Mouse (Mus musculus): ENCODE measurements around the gene Aunip. TPM values are rescaled to one million over a fixed set of nuclear protein-coding genes. Genes with fewer than 3 reads are reported as not detected.

Gene Aunip
- polyA plus RNA-seq, 1 experiment from 2014 or later: 7.0 TPM

- Histone ChIP-seq H3K9ac (replicated peaks; ENCODE audit: low read length) (no peak overlapping the region), H3K4me1 (ENCODE audit: control insufficient read depth, insufficient read depth, low read length) (no peaks in the 10 kb centered on the region), H3K4me3 (ENCODE audit: low read depth, low read length) (no peak overlapping the region), H3K27ac (replicated peaks; ENCODE audit: low read depth, low read length) (no peak overlapping the region), H3K9me3 (replicated peaks; ENCODE audit: control insufficient read depth, low read length) (no peaks in the 10 kb centered on the region), H3K36me3 (replicated peaks; ENCODE audit: control insufficient read depth, insufficient read depth, low read depth, low read length) (no peaks in the 10 kb centered on the region; the same call in 1 of the 2 replicates), H3K4me2 (ENCODE audit: low read depth, low read length) (no peak overlapping the region), H3K27me3 (ENCODE audit: control insufficient read depth, insufficient read depth, low read length) (no peaks in the 10 kb centered on the region)
- DNase-seq (ENCODE audit: low spot score): no peak
- WGBS: 88% methylated on average over 4 of the region's 4 CpGs
- no peak for ATAC-seq (replicated peaks; ENCODE audit: insufficient number of reproducible peaks, low FRiP score, low TSS enrichment, low read depth)
Observed at GRCm38 (mm10) chr4:134523447-134523846, 12.6 kb downstream of the Aunip start.

- DNase-seq (ENCODE audit: low spot score) (no peak), ATAC-seq (replicated peaks; ENCODE audit: insufficient number of reproducible peaks, low FRiP score, low TSS enrichment, low read depth) (no peak)
- peaks cover 2% of the 10 kb centered on the region for H3K36me3 ChIP-seq (replicated peaks; ENCODE audit: control insufficient read depth, insufficient read depth, low read depth, low read length)
- H3K9ac ChIP-seq (replicated peaks; ENCODE audit: low read length): no peak overlapping the region
- H3K4me3 ChIP-seq (ENCODE audit: low read depth, low read length): no peak overlapping the region
- no peaks in the 10 kb centered on the region for H3K9me3 ChIP-seq (replicated peaks; ENCODE audit: control insufficient read depth, low read length)
- no peak overlapping the region for H3K4me2 ChIP-seq (ENCODE audit: low read depth, low read length)
- no peaks in the 10 kb centered on the region for H3K27me3 ChIP-seq (ENCODE audit: control insufficient read depth, insufficient read depth, low read length)
- H3K4me1 ChIP-seq (ENCODE audit: control insufficient read depth, insufficient read depth, low read length): no peaks in the 10 kb centered on the region
- no peak overlapping the region for H3K27ac ChIP-seq (replicated peaks; ENCODE audit: low read depth, low read length)
- 78% methylated on average over 5 of the region's 5 CpGs for WGBS
Observed at GRCm38 (mm10) chr4:134525806-134526205, 15.0 kb downstream of the Aunip start.

- Histone ChIP-seq H3K27ac (replicated peaks; ENCODE audit: low read depth, low read length) (no peak overlapping the region), H3K27me3 (ENCODE audit: control insufficient read depth, insufficient read depth, low read length) (no peaks in the 10 kb centered on the region), H3K9ac (replicated peaks; ENCODE audit: low read length) (no peak overlapping the region), H3K9me3 (replicated peaks; ENCODE audit: control insufficient read depth, low read length) (no peaks in the 10 kb centered on the region), H3K4me2 (ENCODE audit: low read depth, low read length) (no peak overlapping the region), H3K4me3 (ENCODE audit: low read depth, low read length) (no peak overlapping the region), H3K4me1 (ENCODE audit: control insufficient read depth, insufficient read depth, low read length) (no peaks in the 10 kb centered on the region), H3K36me3 (replicated peaks; ENCODE audit: control insufficient read depth, insufficient read depth, low read depth, low read length) (peaks cover 2% of the 10 kb centered on the region)
- no peak for ATAC-seq (replicated peaks; ENCODE audit: insufficient number of reproducible peaks, low FRiP score, low TSS enrichment, low read depth)
- WGBS: 76% methylated on average over 5 of the region's 5 CpGs
- no peak for DNase-seq (ENCODE audit: low spot score)
Observed at GRCm38 (mm10) chr4:134526220-134526619, 15.4 kb downstream of the Aunip start.

DNA sequence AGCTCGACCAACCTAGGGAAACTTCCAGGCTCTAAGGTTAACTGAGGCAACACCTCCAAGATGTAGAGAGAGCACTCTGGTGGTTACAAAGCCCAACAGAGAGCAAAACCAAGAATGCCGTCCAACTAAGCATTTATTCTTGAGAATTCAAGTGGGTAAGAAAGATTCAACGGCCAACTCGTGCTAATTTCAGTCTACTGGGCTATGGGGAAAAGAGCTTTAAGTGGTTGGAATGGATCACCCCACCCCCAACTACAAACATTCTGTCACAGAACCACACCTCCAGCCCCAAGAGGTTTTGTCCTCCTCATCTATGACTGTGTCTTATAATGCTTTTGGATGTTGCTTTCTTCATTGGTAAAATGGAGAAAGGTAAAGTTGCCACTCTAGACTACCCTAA lies 22.1 kb downstream of the Aunip start:
- H3K9ac ChIP-seq (replicated peaks; ENCODE audit: low read length): no peak overlapping the region

DNA sequence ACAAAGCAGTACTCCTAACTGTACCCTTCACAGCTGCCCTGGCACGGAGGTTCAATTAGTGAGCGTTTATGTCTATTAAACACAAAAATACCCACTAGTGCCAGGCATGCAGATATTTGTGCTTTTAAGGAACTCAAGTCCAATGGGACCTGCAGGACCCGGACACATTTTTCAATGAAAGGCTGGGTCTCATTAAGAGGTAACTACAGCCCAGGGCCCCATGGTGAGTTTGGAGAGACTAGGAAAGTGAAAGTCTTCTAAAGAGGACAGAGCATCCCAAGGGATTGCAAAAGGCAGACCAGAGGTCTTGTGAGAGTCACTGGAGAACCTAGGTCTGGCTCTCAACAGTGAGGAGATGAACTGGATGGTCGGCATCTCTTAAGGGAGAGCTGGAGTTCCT lies 22.6 kb downstream of the Aunip start:
- peaks cover 2% of the 10 kb centered on the region; the same call in 1 of the 2 replicates for H3K36me3 ChIP-seq (replicated peaks; ENCODE audit: control insufficient read depth, insufficient read depth, low read depth, low read length)
- ATAC-seq (replicated peaks; ENCODE audit: insufficient number of reproducible peaks, low FRiP score, low TSS enrichment, low read depth) (no peak), DNase-seq (ENCODE audit: low spot score) (no peak)
- no peak overlapping the region for H3K27ac ChIP-seq (replicated peaks; ENCODE audit: low read depth, low read length)
- peaks cover 3% of the 10 kb centered on the region; the same call in 1 of the 2 replicates for H3K4me1 ChIP-seq (ENCODE audit: control insufficient read depth, insufficient read depth, low read length)
- 0 out of 2 replicates have a peak overlapping the region, but pooled peaks have one; percentile 95 for H3K4me3 ChIP-seq (ENCODE audit: low read depth, low read length)
- 83% methylated on average over 4 of the region's 4 CpGs for WGBS
- H3K9ac ChIP-seq (replicated peaks; ENCODE audit: low read length): peak overlapping the region; percentile 74
- no peaks in the 10 kb centered on the region for H3K27me3 ChIP-seq (ENCODE audit: control insufficient read depth, insufficient read depth, low read length)
- no peak overlapping the region for H3K4me2 ChIP-seq (ENCODE audit: low read depth, low read length)
- H3K9me3 ChIP-seq (replicated peaks; ENCODE audit: control insufficient read depth, low read length): no peaks in the 10 kb centered on the region

More for the DNA sequence above, 22.1 kb downstream of the Aunip start:
- peaks cover 3% of the 10 kb centered on the region; the same call in 1 of the 2 replicates for H3K4me1 ChIP-seq (ENCODE audit: control insufficient read depth, insufficient read depth, low read length)
- peaks cover 2% of the 10 kb centered on the region; the same call in 1 of the 2 replicates for H3K36me3 ChIP-seq (replicated peaks; ENCODE audit: control insufficient read depth, insufficient read depth, low read depth, low read length)
- no peak overlapping the region for H3K4me3 ChIP-seq (ENCODE audit: low read depth, low read length)
- DNase-seq (ENCODE audit: low spot score) (no peak), ATAC-seq (replicated peaks; ENCODE audit: insufficient number of reproducible peaks, low FRiP score, low TSS enrichment, low read depth) (no peak)
- no peaks in the 10 kb centered on the region for H3K9me3 ChIP-seq (replicated peaks; ENCODE audit: control insufficient read depth, low read length)
- no peak overlapping the region for H3K4me2 ChIP-seq (ENCODE audit: low read depth, low read length)
- 90% methylated on average over 4 of the region's 4 CpGs for WGBS
- H3K27me3 ChIP-seq (ENCODE audit: control insufficient read depth, insufficient read depth, low read length): no peaks in the 10 kb centered on the region
- H3K27ac ChIP-seq (replicated peaks; ENCODE audit: low read depth, low read length): no peak overlapping the region

- Histone ChIP-seq H3K27me3 (ENCODE audit: control insufficient read depth, insufficient read depth, low read length) (no peaks in the 10 kb centered on the region), H3K9ac (replicated peaks; ENCODE audit: low read length) (peak overlapping the region; percentile 74), H3K36me3 (replicated peaks; ENCODE audit: control insufficient read depth, insufficient read depth, low read depth, low read length) (no peaks in the 10 kb centered on the region; the same call in 1 of the 2 replicates), H3K9me3 (replicated peaks; ENCODE audit: control insufficient read depth, low read length) (no peaks in the 10 kb centered on the region), H3K4me1 (ENCODE audit: control insufficient read depth, insufficient read depth, low read length) (peaks cover 3% of the 10 kb centered on the region; the same call in 1 of the 2 replicates), H3K4me2 (ENCODE audit: low read depth, low read length) (peak overlapping the region; percentile 81), H3K4me3 (ENCODE audit: low read depth, low read length) (peak overlapping the region; percentile 95), H3K27ac (replicated peaks; ENCODE audit: low read depth, low read length) (peak overlapping the region; percentile 75)
- 1% methylated on average over 56 of the region's 57 CpGs for WGBS
- DNase-seq (ENCODE audit: low spot score): peak; percentile 72
- ATAC-seq (replicated peaks; ENCODE audit: insufficient number of reproducible peaks, low FRiP score, low TSS enrichment, low read depth): no peak; the same call in 1 of the 2 replicates
Observed at GRCm38 (mm10) chr4:134534124-134534886, 23.5 kb downstream of the Aunip start.

DNA sequence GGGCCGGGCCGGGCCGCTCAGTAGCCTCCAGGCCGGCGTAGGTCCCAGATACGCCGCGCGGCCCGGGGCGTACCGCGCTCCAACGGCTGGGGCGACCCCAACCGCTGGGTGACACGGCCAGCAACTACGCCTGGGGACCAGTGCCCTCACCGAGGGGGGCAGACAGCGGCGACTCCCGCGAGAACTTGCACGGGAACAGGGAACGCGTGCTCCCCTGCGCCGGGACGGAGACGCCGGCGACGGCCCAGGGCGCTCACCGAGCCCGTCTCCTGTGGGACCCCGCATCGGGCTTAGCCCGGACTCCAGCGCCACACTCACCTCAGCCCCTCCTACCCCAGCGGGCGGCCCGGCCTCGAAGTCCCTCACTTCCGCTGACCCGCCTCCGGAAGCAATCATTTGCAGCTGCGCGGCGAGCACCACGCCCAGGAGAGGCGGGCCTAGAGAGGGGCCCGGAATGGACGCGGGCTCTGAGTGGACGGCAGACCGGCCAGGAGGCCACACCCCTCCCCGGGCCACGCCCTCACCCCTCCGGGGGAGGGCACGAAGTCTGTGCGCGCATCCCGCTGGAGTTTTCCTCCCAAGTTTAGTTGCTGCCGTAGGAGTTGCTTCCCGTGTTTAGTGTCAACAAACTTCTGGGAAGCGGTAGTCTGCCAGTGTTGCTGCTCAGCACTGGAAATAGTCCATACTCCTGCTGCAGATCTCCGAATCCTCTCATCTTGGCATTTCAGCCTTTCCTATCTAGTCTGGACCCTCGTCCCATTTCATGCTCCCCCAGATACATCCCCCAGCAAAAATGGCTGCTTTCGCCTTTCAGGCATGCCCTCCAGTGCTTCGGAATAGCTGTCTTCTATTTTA lies 24.4 kb downstream of the Aunip start, which contains the start of gene Mtfr1l:
Gene Mtfr1l, minus strand, starts transcription at position 456 of the 855 bp plus-strand sequence.
- H3K9me3 ChIP-seq (replicated peaks; ENCODE audit: control insufficient read depth, low read length): no peaks in the 10 kb centered on the region
- H3K4me3 ChIP-seq (ENCODE audit: low read depth, low read length): peak within 1 kb of the TSS; percentile 95
- H3K27ac ChIP-seq (replicated peaks; ENCODE audit: low read depth, low read length): peak within 1 kb of the TSS; percentile 75
- ATAC-seq (replicated peaks; ENCODE audit: insufficient number of reproducible peaks, low FRiP score, low TSS enrichment, low read depth): peak; percentile 94
- peak within 1 kb of the TSS; percentile 74 for H3K9ac ChIP-seq (replicated peaks; ENCODE audit: low read length)
- H3K36me3 ChIP-seq (replicated peaks; ENCODE audit: control insufficient read depth, insufficient read depth, low read depth, low read length): peaks cover 3% of the 10 kb centered on the region; the same call in 1 of the 2 replicates
- peaks cover 3% of the 10 kb centered on the region; the same call in 1 of the 2 replicates for H3K4me1 ChIP-seq (ENCODE audit: control insufficient read depth, insufficient read depth, low read length)
- peak within 1 kb of the TSS; percentile 81 for H3K4me2 ChIP-seq (ENCODE audit: low read depth, low read length)
- DNase-seq (ENCODE audit: low spot score): peak; percentile 98
- under 1% methylated on average over 71 of the region's 71 CpGs for WGBS
- no peaks in the 10 kb centered on the region for H3K27me3 ChIP-seq (ENCODE audit: control insufficient read depth, insufficient read depth, low read length)

Measured in embryonic facial prominence, embryonic 11.5 days (tissue).